Mouse (Mus musculus): ENCODE results near the gene Rin1. TPM values are rescaled to one million over a fixed set of nuclear protein-coding genes. Genes with fewer than 3 reads are reported as not detected.
A peak's percentile ranks its signal among the peaks of the same experiment; 100 is the strongest.

Rin1 gene
- polyA plus RNA-seq, 1 experiment: 4.0 TPM

DNA sequence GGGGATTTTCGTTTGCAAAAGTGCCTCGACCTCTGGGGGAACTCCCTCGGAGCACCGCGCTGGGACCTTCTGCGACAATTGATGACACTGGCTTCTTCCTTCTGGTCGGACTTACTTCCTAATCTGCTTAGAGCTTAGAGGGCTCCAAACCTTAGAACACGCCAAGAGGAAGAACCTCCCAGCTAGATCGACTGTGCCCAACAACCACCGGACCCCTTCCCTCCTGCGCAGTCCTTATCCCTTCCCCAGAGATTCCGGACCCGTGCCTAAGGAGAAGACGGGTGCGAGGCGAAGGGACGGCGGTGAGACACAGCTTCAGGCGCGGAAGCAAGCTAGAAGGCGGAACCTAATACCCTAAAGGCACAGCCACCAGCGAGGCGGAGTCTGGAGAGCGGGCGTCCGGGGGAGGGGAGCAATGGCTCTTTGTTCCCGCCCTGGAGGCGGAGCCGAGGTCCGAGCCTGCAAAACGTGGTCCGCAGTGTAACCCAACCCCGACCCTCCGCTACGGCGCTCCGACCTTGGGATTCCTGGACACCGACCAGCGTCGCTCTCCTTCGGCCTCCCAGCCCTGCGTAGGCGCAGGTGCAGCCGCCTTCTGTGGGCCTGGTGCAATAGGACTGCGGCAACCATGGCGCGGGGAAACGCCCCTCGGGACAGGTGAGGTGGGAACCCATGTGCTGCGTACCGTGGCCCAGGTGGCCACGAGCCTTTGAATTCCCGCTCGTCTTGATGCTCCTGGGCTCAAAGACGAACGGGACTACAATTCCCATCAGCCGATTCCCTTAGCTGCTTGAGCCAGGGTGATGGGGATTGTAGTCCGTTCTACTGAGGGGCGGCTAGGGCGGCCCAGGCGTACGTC is 26.4 kb upstream of the Rin1 start, which contains the start of gene Slc29a2:
TSS of gene Slc29a2 (plus strand) at position 240 of the 859 bp plus-strand sequence.
- TF ChIP-seq CTCF (IDR thresholded peaks at IDR 0.05; ENCODE audit: borderline replicate concordance, extremely low read depth, insufficient read depth, insufficient read length): no peak
- peak; percentile 59; the same call in 1 of the 2 replicates for TF ChIP-seq POLR2A (IDR thresholded peaks at IDR 0.05; ENCODE audit: borderline replicate concordance, extremely low read depth, insufficient read depth, insufficient read length, poor library complexity, severe bottlenecking)
- DNase-seq (ENCODE audit: low read depth): peak; percentile 95

DNA sequence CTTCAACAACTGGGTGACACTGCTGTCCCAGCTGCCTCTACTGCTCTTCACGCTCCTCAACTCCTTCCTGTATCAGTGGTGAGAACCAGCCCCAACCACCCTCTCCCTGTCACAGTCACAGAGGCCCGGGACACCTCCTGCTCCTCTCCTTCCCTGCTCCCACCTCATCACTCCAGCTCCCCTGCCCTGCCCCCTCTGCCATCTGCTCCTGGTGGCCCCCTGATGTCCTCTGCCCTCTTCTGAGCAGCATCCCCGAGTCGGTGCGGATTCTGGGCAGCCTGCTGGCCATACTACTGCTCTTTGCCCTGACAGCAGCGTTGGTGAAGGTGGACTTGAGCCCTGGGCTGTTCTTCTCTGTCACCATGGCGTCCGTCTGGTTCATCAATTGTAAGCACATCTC is 24.2 kb upstream of the Rin1 start:
- no peak for DNase-seq (ENCODE audit: low read depth)
- TF ChIP-seq POLR2A (IDR thresholded peaks at IDR 0.05; ENCODE audit: borderline replicate concordance, extremely low read depth, insufficient read depth, insufficient read length, poor library complexity, severe bottlenecking): no peak
- no peak for TF ChIP-seq CTCF (IDR thresholded peaks at IDR 0.05; ENCODE audit: borderline replicate concordance, extremely low read depth, insufficient read depth, insufficient read length)

DNA sequence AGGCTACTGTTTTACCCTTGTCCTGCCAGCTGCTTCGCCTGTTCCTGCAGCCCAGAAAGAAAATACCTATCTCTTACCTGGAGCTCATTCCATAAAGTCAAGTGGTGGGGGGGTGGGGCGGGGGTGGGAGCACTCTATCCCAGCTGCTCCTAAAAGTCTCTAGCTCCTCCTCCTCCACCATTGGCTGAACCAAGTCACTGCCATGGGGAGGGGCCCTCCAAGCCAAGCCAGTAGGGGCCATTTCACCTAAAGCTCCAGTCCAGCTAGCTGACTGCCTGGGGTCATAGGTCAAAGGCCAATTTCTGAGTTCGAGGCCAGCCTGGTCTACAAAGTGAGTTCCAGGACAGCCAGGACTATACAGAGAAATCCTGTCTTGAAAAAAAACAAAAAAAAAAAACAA is 17.6 kb upstream of the Rin1 start:
- TF ChIP-seq POLR2A (IDR thresholded peaks at IDR 0.05; ENCODE audit: borderline replicate concordance, extremely low read depth, insufficient read depth, insufficient read length, poor library complexity, severe bottlenecking) (no peak), CTCF (IDR thresholded peaks at IDR 0.05; ENCODE audit: borderline replicate concordance, extremely low read depth, insufficient read depth, insufficient read length) (no peak)
- DNase-seq (ENCODE audit: low read depth): no peak

DNA sequence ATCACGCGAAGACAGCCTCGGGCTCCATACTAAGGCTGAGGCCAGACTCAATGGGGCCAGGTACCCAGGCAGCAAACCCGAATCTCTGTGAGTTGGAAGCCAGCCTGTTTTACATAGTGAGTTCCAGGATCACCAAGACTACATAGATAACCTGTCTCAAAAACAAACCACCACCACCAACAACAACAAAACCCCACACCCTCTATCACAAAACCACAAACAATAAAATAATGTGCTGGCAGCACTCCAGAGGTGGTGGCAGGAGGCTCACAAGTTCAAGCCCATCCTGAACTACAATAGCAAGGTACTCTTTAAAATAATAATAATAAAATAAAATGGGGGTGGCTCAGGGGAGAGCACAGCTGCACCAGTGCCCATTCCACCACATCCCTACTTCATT is 13.7 kb upstream of the Rin1 start:
- TF ChIP-seq POLR2A (IDR thresholded peaks at IDR 0.05; ENCODE audit: borderline replicate concordance, extremely low read depth, insufficient read depth, insufficient read length, poor library complexity, severe bottlenecking) (no peak), CTCF (IDR thresholded peaks at IDR 0.05; ENCODE audit: borderline replicate concordance, extremely low read depth, insufficient read depth, insufficient read length) (no peak)
- no peak for DNase-seq (ENCODE audit: low read depth)

DNA sequence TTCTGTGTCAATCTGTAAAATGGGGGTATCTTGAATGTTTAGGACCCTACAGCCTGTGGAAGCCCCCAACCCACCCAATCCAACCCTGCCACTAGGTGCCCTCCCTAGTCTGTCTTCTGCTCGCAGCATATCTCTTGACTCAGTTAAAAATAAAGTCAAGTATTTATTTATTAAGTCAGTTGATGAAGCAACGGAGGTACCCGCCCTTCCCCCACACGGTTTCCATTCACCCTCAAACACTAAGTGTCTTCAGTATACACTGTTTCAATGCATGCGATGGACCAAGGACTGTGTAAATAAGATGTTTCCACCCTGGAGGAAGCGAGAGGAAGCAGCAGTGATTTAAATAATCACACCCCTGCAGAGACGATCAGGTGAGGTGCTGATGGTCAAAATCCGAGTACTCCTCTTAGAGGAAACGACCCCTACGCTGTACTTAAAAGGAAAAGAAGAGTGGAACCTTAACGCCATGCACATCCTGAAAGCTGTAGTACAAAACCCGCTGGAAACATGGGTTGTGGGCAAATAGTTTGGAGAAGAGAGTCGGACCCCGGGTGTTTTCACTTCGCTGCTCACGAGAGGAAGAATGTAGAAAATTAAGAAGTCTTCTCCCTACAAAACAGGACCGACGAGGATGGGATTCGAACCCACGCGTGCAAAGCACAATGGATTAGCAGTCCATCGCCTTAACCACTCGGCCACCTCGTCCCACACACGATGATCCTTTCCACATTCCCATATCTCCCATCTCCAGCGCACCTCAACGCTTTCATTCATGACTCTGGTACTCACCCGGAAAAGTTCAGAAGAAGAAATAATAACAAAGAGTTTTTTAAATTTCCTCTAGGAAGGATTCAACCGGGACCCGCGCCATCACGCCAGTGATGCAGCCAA is 12.4 kb upstream of the Rin1 start:
- peak; percentile 93 for DNase-seq (ENCODE audit: low read depth)
- TF ChIP-seq CTCF (IDR thresholded peaks at IDR 0.05; ENCODE audit: borderline replicate concordance, extremely low read depth, insufficient read depth, insufficient read length): no peak
- no peak for TF ChIP-seq POLR2A (IDR thresholded peaks at IDR 0.05; ENCODE audit: borderline replicate concordance, extremely low read depth, insufficient read depth, insufficient read length, poor library complexity, severe bottlenecking)

DNA sequence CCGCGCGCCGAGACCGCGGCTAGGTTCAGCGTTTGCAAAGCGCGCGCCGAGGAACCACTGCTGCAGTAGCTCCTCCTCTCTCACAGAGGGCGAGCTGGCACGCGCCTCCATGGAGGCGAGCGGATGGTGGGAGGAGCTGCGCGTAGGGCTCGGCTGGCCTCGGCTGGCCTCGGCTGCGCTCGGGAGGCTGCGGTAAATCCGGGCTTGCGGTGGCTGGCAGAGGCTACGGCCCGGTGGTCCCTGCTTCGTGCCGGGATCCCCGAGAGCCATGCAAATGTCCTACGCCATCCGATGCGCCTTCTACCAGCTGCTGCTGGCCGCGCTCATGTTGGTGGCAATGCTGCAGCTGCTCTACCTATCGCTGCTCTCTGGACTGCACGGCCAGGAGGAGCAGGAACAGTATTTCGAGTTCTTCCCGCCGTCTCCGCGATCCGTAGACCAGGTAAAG is 11.5 kb upstream of the Rin1 start, which contains the start of the genes B4gat1 and AC124502.3:
TSS of gene B4gat1 (plus strand) at position 118 of the 448 bp plus-strand sequence.
TSS of gene AC124502.3 (plus strand) at position 183 of the 448 bp plus-strand sequence.
- DNase-seq (ENCODE audit: low read depth): peak; percentile 98
- peak; percentile 74 for TF ChIP-seq POLR2A (IDR thresholded peaks at IDR 0.05; ENCODE audit: borderline replicate concordance, extremely low read depth, insufficient read depth, insufficient read length, poor library complexity, severe bottlenecking)
- TF ChIP-seq CTCF (IDR thresholded peaks at IDR 0.05; ENCODE audit: borderline replicate concordance, extremely low read depth, insufficient read depth, insufficient read length): no peak

DNA sequence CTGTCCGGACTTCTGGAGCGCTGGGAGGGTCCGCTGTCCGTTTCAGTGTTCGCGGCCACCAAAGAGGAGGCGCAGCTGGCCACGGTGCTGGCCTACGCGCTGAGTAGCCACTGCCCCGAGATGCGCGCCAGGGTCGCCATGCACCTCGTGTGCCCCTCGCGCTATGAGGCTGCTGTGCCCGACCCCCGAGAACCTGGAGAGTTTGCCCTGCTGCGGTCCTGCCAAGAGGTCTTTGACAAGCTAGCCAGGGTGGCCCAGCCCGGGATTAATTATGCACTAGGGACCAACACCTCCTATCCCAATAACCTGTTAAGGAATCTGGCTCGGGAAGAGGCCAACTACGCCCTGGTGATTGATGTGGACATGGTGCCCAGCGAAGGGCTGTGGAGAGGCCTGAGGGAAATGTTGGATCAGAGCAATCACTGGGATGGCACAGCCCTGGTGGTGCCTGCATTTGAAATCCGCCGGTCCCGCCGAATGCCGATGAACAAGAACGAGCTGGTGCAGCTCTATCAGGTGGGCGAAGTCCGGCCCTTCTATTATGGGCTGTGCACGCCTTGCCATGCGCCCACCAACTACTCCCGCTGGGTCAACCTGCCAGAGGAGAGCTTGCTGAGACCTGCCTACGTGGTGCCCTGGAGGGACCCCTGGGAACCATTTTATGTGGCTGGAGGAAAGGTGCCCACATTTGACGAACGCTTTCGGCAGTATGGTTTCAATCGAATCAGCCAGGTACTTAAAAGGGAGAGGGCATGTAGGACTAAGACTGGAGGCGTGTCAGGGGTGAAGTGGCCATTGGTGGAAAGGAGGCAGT is 10.8 kb upstream of the Rin1 start:
- TF ChIP-seq POLR2A (IDR thresholded peaks at IDR 0.05; ENCODE audit: borderline replicate concordance, extremely low read depth, insufficient read depth, insufficient read length, poor library complexity, severe bottlenecking) (no peak), CTCF (IDR thresholded peaks at IDR 0.05; ENCODE audit: borderline replicate concordance, extremely low read depth, insufficient read depth, insufficient read length) (no peak)
- no peak for DNase-seq (ENCODE audit: low read depth)

DNA sequence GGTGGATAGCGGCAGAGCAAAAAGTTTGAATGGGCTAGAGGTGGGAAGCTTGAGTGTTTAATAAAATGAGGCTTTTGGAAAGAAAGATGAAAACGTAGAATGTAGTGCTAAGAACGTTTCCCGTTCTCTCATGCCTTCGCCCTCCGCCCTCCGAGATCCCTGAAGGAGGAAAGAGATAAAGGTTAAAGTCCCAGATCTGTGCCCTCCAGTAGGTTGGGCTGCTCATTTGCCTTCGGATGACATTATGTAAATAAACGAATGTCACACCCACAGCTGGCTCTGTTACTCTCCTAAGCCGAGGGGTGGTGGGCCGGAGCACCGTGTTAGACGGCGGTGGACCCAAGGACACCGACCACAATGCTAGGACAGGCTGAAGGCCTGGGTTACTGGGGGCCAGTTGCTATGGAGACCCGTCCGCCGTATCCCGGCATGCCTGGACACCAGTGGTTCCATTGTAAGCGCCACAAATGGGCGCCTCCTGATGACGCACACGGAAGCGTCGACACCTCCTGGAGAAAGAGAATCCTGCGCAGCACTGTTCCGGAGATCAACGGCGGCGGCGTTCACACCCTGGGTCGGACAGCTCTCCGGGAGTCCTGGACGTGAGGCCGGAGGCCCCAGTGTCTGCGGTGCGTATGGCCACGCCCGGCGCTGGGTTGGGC is 9.3 kb upstream of the Rin1 start, which contains the start of gene Brms1:
TSS of gene Brms1 (plus strand) at position 493 of the 662 bp plus-strand sequence.
- TF ChIP-seq POLR2A (IDR thresholded peaks at IDR 0.05; ENCODE audit: borderline replicate concordance, extremely low read depth, insufficient read depth, insufficient read length, poor library complexity, severe bottlenecking) (peak; percentile 10; the same call in 1 of the 2 replicates), CTCF (IDR thresholded peaks at IDR 0.05; ENCODE audit: borderline replicate concordance, extremely low read depth, insufficient read depth, insufficient read length) (no peak)
- peak; percentile 98 for DNase-seq (ENCODE audit: low read depth)

DNA sequence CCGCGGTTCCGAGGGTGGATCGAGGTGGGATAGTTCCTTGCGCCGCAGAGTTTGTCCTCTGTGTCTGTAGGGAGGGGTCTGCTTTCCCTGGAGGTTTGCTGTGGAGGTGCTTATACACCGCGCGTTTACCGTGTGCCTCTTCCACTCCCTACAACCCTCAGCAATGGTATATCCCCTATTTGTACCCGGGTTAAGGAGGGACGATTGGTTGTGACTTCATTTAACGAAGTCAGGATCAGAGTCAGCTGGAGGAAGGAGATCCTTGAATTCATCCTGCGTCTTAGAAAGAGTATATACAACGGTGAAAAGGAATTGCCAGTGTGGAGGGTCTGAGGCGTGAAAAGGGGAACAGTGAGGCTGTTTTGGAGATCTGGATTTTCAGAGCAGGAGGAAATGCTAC is 8.7 kb upstream of the Rin1 start:
- TF ChIP-seq POLR2A (IDR thresholded peaks at IDR 0.05; ENCODE audit: borderline replicate concordance, extremely low read depth, insufficient read depth, insufficient read length, poor library complexity, severe bottlenecking): no peak
- no peak for TF ChIP-seq CTCF (IDR thresholded peaks at IDR 0.05; ENCODE audit: borderline replicate concordance, extremely low read depth, insufficient read depth, insufficient read length)
- no peak for DNase-seq (ENCODE audit: low read depth)

DNA sequence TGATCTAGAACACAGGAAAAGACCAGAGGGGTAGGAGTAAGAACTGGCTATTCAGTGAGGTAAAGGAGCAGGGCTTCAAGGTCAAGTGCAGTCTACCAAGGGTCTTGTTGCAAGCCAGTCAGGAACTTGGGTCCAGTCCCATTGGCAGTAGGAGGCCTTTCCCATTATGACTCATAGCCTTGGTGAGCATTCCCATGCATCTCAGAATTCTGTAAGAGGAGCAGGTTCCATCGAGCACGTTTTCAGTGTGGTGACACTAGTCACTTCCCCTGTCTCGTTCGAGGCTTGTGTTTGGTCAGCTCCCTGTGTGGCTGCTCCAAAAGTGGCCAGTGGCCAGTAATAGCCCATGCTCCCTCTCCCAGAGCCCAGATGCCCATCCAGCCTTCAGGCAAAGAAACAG is 4.8 kb upstream of the Rin1 start:
- TF ChIP-seq POLR2A (IDR thresholded peaks at IDR 0.05; ENCODE audit: borderline replicate concordance, extremely low read depth, insufficient read depth, insufficient read length, poor library complexity, severe bottlenecking): no peak
- no peak for TF ChIP-seq CTCF (IDR thresholded peaks at IDR 0.05; ENCODE audit: borderline replicate concordance, extremely low read depth, insufficient read depth, insufficient read length)
- DNase-seq (ENCODE audit: low read depth): no peak

Measured in brain, embryonic 14.5 days (tissue).